Mouse (Mus musculus) cerebellum, postnatal 14 days (tissue): ENCODE data around the gene Fam187b.
"Not testable (repeated sequence)": the region's sequence is repeated elsewhere in the genome, so short reads cannot be mapped to it uniquely, and the experiment has no call there.

Experiments used
- DNase-seq, 2 experiments: peaks; one replicate each; pipeline ENCODE4 v3.0.0; 2021; ENCODE audit warnings: mixed read lengths in 2 of 2

The Fam187b gene

GRCm38 (mm10) chr7:30973501-30974289 is at the start of gene Fam187b:
Fam187b (plus strand) TSS chr7:30973790.
- DNase-seq: peak; percentile 91 to 93

GRCm38 (mm10) chr7:30924071-30924470 is 49.5 kb upstream of the Fam187b start:
- no peak for DNase-seq

GRCm38 (mm10) chr7:30924581-30924980 is 49.0 kb upstream of the Fam187b start, which contains the start of gene Hamp2:
Hamp2 (minus strand) TSS chr7:30924681.
- DNase-seq: not testable (repeated sequence)

GRCm38 (mm10) chr7:30935422-30936099 is 38.0 kb upstream of the Fam187b start:
- DNase-seq: not testable (repeated sequence)

GRCm38 (mm10) chr7:30940070-30940469 is 33.5 kb upstream of the Fam187b start:
- not testable (repeated sequence) for DNase-seq

- DNase-seq: not testable (repeated sequence)
Observed at GRCm38 (mm10) chr7:30942365-30942764, 31.2 kb upstream of the Fam187b start.

- DNase-seq: no peak
Observed at GRCm38 (mm10) chr7:30943909-30944635, 29.5 kb upstream of the Fam187b start, which contains the start of gene Hamp. Hamp (minus strand) TSS chr7:30944032.

- DNase-seq: peak; percentile 45 to 55
Observed at GRCm38 (mm10) chr7:30944706-30945105, 28.9 kb upstream of the Fam187b start.

- DNase-seq: peak; percentile 58 to 61
Observed at GRCm38 (mm10) chr7:30945466-30945865, 28.1 kb upstream of the Fam187b start.

GRCm38 (mm10) chr7:30945876-30946275 is 27.7 kb upstream of the Fam187b start:
- no peak for DNase-seq

- DNase-seq: not testable (repeated sequence)
Observed at GRCm38 (mm10) chr7:30949902-30950301, 23.7 kb upstream of the Fam187b start.

GRCm38 (mm10) chr7:30952441-30953265 is 20.9 kb upstream of the Fam187b start:
- no peak for DNase-seq

- no peak for DNase-seq
Observed at GRCm38 (mm10) chr7:30953459-30953858, 20.1 kb upstream of the Fam187b start.

GRCm38 (mm10) chr7:30954036-30954435 is 19.6 kb upstream of the Fam187b start:
- DNase-seq: no peak

- no peak for DNase-seq
Observed at GRCm38 (mm10) chr7:30954971-30955520, 18.5 kb upstream of the Fam187b start.

GRCm38 (mm10) chr7:30955584-30956356 is 17.8 kb upstream of the Fam187b start:
- DNase-seq: peak; percentile 91 to 97

GRCm38 (mm10) chr7:30956357-30956751 is 17.2 kb upstream of the Fam187b start:
- no peak for DNase-seq

- DNase-seq: peak; percentile 85 to 89
Observed at GRCm38 (mm10) chr7:30956756-30957366, 16.7 kb upstream of the Fam187b start, which contains the start of gene Usf2. Usf2 (minus strand) TSS chr7:30956803.

- peak; percentile 93 to 96 for DNase-seq
Observed at GRCm38 (mm10) chr7:30957367-30957783, 16.2 kb upstream of the Fam187b start.

- DNase-seq: peak; percentile 31 to 50
Observed at GRCm38 (mm10) chr7:30958109-30958865, 15.3 kb upstream of the Fam187b start.
